Mouse (Mus musculus) liver, adult 2 months (tissue): ENCODE measurements at regions not wholly inside any gene's neighbourhood (a gene's known extent, or its start where the extent isn't known, plus 50 kb on each side); places are given as distances from the start of the nearest gene placed in this dataset.

Source experiments
- DNase-seq: peaks from one replicate; pipeline ENCODE4 v3.0.0-alpha.2; 2011; ENCODE audit warnings: low read depth, low spot score; ENCODE audit errors: extremely low read depth
- H3K27ac ChIP-seq: fragments of 200-500 bp; replicated peaks from 2 replicates; pipeline ENCODE4 v1.5.1; 2012; ENCODE audit warnings: low read depth, mild to moderate bottlenecking, control low read depth, inconsistent platforms, low read length; ENCODE audit not compliant: insufficient read depth
- H3K27me3 ChIP-seq: fragments of 200-500 bp; 2 replicates; pipeline ENCODE4 v1.6.1; 2012; ENCODE audit warnings: mild to moderate bottlenecking, moderate library complexity, low read length, inconsistent platforms; ENCODE audit not compliant: control insufficient read depth, insufficient read depth
- H3K36me3 ChIP-seq: fragments of 200-500 bp; 2 replicates; pipeline ENCODE4 v1.6.1; 2012; ENCODE audit warnings: low read length, inconsistent platforms; ENCODE audit not compliant: control insufficient read depth, insufficient read depth
- H3K4me1 ChIP-seq: fragments of 200-500 bp; 2 replicates; pipeline ENCODE4 v1.6.1; 2011; ENCODE audit warnings: low read length; ENCODE audit not compliant: control insufficient read depth, insufficient read depth
- H3K4me3 ChIP-seq: fragments of 200-500 bp; 2 replicates; pipeline ENCODE4 v1.5.1; 2011; ENCODE audit warnings: low read depth, mild to moderate bottlenecking, control low read depth, low read length, moderate library complexity; ENCODE audit not compliant: insufficient read depth
- H3K79me2 ChIP-seq: fragments of 200-500 bp; 2 replicates; pipeline ENCODE4 v1.6.1; 2012; ENCODE audit warnings: inconsistent platforms, mild to moderate bottlenecking, low read length, moderate library complexity; ENCODE audit not compliant: control insufficient read depth, insufficient read depth
- H3K9ac ChIP-seq: fragments of 200-500 bp; 2 replicates; pipeline ENCODE4 v1.6.1; 2012; ENCODE audit warnings: low read depth, mild to moderate bottlenecking, control low read depth, inconsistent platforms, low read length
- CTCF ChIP-seq: fragments of 200-500 bp; IDR thresholded peaks from 2 replicates; pipeline ENCODE4 v1.5.1; 2011; ENCODE audit warnings: low read depth, low read length, control low read depth
- POLR2A ChIP-seq: fragments of 200-500 bp; IDR thresholded peaks from 2 replicates; pipeline ENCODE4 v1.6.1; 2011; ENCODE audit warnings: low read length, control low read depth; ENCODE audit not compliant: insufficient read depth; ENCODE audit errors: extremely low read depth
- WGBS: fragments of 180-500 bp; shearing (Covaris S2); methylation state at CpG from one replicate; pipeline ENCODE4 v1.1.7; 2018; 5-methylcytosine and 5-hydroxymethylcytosine counted together

DNA sequence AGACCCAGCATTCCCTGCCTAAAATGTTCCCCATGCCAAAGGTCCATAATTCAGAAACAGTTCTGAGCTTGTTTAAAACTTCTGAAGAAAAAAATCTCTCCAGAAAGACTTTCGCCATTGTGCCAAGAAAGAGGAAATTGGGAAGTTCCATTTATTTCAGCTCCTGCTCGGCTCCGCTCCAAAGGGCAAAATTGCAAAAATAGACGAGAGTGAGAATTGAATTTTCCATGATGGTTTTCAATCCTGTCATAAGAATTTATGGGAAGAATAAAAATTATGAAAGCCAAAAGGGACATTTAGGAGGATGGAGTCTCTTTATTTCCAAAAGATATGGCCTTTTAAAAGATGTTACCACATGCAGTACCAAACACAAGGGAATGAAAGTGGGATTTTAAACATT, 222.5 kb upstream of the Jmjd1c start:
- H3K4me1 ChIP-seq = no peaks in the 10 kb centered on the region
- H3K9ac ChIP-seq = no peak overlapping the region
- no peak for TF ChIP-seq POLR2A
- TF ChIP-seq CTCF = no peak
- H3K27ac ChIP-seq = no peak overlapping the region
- 88% methylated on average over 4 of the region's 4 CpGs for WGBS
- DNase-seq = no peak
- H3K36me3 ChIP-seq = no peaks in the 10 kb centered on the region
- H3K4me3 ChIP-seq = no peak overlapping the region
- H3K27me3 ChIP-seq = no peaks in the 10 kb centered on the region
- H3K79me2 ChIP-seq = no peaks in the 10 kb centered on the region

DNA sequence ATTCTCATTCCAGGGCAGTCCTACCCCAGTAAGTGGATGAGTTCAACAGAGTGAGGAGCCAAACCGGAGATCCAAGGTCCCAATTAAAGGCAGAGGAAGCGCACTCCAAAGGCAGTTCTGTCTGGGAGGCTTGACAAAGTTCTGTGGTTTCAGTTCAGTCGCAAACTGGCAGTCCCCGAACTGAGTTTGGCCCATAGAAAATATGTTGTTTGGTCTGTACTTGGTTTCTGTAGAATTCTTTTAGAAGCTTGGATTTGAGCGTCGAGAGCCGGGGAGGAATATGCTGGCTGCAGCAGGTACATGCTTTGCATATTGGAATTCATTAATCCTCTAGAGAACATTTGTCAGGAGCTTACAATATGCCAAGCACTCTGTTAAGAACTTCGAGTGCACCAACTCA, 216.9 kb upstream of the Jmjd1c start:
- DNase-seq = no peak
- Histone ChIP-seq H3K4me3 (no peak overlapping the region), H3K27me3 (no peaks in the 10 kb centered on the region), H3K27ac (no peak overlapping the region), H3K79me2 (no peaks in the 10 kb centered on the region), H3K36me3 (no peaks in the 10 kb centered on the region), H3K9ac (no peak overlapping the region), H3K4me1 (no peaks in the 10 kb centered on the region)
- WGBS = 91% methylated on average over 8 of the region's 8 CpGs
- TF ChIP-seq POLR2A = no peak
- TF ChIP-seq CTCF = no peak

DNA sequence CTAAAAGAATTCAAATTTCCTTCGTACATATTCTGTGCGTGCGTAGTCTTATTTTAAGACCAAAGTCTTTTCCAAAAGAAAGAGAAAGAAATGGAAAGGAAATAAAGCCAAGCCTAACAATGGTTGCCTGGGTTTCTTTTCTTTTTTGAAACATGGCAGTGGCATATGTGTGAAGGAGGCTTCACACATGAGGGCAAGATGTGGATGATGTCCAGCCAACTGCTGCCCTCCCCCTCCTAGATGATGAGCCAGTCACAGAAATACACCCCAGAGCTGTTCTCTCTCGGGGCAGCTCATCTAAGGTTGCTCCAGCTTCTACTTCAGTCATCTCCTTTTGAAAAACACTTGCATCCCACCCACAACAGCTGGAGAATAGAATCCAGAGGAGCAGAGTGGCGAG, 213.1 kb upstream of the Jmjd1c start:
- H3K27ac ChIP-seq = no peak overlapping the region
- WGBS = 88% methylated on average over 5 of the region's 5 CpGs
- H3K79me2 ChIP-seq = no peaks in the 10 kb centered on the region
- no peaks in the 10 kb centered on the region for H3K27me3 ChIP-seq
- H3K9ac ChIP-seq = no peak overlapping the region
- no peak for DNase-seq
- no peaks in the 10 kb centered on the region for H3K36me3 ChIP-seq
- no peak for TF ChIP-seq POLR2A
- no peak for TF ChIP-seq CTCF
- H3K4me1 ChIP-seq = no peaks in the 10 kb centered on the region
- H3K4me3 ChIP-seq = no peak overlapping the region

DNA sequence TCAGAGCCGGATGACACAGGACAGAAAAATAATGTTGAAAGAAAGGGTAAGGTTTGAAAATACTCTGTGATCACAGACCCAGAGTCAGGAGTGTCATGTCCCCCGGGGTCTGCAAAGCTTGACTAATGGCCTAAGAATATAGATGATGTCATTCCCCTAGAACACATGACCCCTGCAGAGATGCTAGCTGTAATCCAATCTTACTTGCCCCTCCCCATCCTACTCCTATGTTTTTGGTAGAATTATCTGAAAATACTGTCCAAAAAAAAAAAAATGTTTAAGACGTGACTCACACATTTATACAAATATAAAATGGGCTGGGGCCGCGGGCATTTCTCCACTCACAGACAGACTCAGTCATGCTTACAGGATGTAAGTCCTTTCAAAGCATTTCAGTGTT, 210.3 kb upstream of the Jmjd1c start:
- no peaks in the 10 kb centered on the region for H3K36me3 ChIP-seq
- no peak overlapping the region for H3K27ac ChIP-seq
- 83% methylated on average over 5 of the region's 5 CpGs for WGBS

DNA sequence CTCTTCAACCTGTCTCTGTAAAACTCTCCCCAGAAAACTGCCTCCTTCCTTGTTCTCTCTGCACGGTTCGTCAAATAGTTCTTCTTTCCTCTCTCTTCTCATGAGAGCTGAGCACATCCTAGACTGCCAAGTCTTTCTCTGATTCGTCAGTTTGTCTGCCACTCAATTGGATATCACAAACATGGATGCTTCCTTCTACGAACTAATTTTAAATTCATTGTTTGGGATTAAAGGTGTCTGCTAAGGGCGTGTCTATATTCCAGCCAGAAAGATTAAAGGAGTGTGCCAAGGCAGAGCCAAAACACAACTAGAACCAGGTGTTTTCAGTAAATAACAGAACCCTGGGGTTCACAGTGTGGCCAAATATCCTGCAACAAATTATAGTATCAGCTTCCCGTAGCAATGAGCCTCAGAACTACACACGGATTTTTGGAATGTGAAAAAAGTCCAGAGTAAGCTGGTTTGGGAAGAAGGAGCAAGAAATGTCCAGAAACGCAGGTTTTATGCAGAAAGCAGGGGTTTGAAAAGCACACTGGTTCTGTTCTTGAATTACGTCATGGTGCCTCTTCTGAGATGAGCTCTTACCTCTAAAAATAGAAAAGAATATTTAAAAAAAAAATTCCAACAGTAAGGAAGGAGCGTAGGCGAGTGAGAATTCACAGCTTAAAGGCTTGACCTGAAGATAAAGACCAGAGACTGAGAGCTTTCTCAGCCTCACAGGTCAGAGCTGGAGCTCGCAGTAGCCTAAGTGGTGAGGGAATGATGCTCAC, 206.0 kb upstream of the Jmjd1c start:
- H3K27me3 ChIP-seq = no peaks in the 10 kb centered on the region
- H3K27ac ChIP-seq = no peak overlapping the region
- DNase-seq = no peak
- WGBS = 88% methylated on average over 12 of the region's 12 CpGs
- no peak overlapping the region for H3K9ac ChIP-seq
- no peaks in the 10 kb centered on the region for H3K36me3 ChIP-seq
- TF ChIP-seq CTCF (no peak), POLR2A (no peak)
- no peaks in the 10 kb centered on the region for H3K4me1 ChIP-seq
- no peak overlapping the region for H3K4me3 ChIP-seq
- no peaks in the 10 kb centered on the region for H3K79me2 ChIP-seq

More for the DNA sequence above, 210.3 kb upstream of the Jmjd1c start:
- Histone ChIP-seq H3K9ac (no peak overlapping the region), H3K4me3 (no peak overlapping the region), H3K4me1 (no peaks in the 10 kb centered on the region), H3K79me2 (no peaks in the 10 kb centered on the region), H3K27me3 (no peaks in the 10 kb centered on the region)
- TF ChIP-seq CTCF = no peak
- TF ChIP-seq POLR2A = no peak
- DNase-seq = no peak

DNA sequence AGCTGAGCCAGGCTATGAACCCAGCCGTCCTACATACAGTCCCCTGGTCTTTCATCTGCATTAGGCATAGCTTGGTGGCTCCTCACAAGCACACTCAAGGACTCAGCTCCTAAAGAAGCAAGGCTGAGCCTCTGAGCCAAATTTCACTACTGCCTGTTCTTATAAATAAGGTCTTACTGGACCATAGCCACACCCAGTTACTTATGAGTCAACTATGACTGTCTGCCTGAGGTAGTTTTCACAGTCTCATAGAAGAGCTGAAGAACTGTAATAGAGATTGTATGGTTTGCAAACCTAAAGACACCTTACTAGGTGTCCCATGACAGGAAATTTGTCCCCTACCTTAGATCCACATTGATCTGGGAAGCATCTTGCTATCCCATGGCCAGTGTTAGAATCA, 204.1 kb upstream of the Jmjd1c start:
- WGBS = 88% methylated on average over 1 of the region's 1 CpGs
- H3K9ac ChIP-seq = no peak overlapping the region
- H3K27ac ChIP-seq = no peak overlapping the region
- no peaks in the 10 kb centered on the region for H3K36me3 ChIP-seq
- DNase-seq = no peak
- no peak overlapping the region for H3K4me3 ChIP-seq
- TF ChIP-seq POLR2A (no peak), CTCF (no peak)
- H3K4me1 ChIP-seq = no peaks in the 10 kb centered on the region
- no peaks in the 10 kb centered on the region for H3K79me2 ChIP-seq
- H3K27me3 ChIP-seq = no peaks in the 10 kb centered on the region
